Mouse (Mus musculus): ENCODE measurements around the gene Hic2.
"Not testable (repeated sequence)": the region's sequence is repeated elsewhere in the genome, so short reads cannot be mapped to it uniquely, and the experiment has no call there.

The Hic2 gene

DNA sequence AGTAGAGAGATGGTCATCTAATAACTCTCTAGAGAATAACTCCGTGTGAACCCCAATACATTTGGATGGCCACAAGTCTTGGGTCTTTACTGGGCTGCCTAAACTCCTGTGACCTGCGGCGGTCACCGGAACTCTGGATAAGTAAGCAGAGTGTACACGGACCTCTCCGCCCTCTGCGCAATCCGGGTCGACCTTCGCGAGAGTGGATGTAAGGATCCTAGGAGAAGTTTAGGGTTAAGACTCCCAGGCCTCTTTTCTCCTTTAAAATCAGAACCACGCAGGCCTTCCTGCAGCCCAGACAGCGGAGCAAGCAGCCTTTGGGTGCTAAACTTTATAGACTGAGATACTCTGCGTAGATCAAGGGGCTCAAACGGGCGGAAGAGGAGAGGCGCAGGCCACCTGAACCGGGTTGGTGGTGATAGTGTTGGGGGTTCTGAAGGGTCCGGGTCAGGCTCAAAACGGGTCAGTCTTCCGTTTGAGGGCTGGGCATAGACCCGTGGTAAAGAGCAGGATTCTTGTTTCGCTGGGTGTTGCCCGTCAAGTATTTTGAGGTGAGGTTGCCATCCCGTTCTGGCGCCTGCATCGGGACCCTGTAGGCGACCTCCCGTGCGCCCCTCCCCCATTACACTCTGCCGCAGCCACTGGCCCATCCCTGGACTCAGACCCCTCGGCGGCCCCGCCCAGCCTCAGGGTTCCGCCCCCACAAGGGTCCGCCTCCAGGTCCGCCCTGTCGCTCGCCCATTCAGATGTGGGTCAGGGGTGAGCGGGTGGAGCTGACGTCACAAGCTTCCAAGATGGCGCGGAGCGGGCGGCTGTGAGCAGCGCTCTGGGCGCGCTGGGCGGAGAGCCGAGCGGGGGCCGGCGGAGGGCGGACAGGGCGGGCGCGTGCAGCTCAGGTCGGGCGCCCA is at the start of gene Hic2:
TSS of gene Hic2 (plus strand) at position 779 of the 908 bp plus-strand sequence.
- peak; percentile 95 for DNase-seq (ENCODE audit: low spot score in 2 of 2)

- DNase-seq (ENCODE audit: low spot score in 2 of 2), result no peak
These were observed 47.9 kb upstream of the Hic2 start for GRCm38 (mm10) chr16:17185475-17185874.

- DNase-seq (ENCODE audit: low spot score in 2 of 2), result no peak
These were observed 39.5 kb upstream of the Hic2 start for GRCm38 (mm10) chr16:17193823-17194222.

DNA sequence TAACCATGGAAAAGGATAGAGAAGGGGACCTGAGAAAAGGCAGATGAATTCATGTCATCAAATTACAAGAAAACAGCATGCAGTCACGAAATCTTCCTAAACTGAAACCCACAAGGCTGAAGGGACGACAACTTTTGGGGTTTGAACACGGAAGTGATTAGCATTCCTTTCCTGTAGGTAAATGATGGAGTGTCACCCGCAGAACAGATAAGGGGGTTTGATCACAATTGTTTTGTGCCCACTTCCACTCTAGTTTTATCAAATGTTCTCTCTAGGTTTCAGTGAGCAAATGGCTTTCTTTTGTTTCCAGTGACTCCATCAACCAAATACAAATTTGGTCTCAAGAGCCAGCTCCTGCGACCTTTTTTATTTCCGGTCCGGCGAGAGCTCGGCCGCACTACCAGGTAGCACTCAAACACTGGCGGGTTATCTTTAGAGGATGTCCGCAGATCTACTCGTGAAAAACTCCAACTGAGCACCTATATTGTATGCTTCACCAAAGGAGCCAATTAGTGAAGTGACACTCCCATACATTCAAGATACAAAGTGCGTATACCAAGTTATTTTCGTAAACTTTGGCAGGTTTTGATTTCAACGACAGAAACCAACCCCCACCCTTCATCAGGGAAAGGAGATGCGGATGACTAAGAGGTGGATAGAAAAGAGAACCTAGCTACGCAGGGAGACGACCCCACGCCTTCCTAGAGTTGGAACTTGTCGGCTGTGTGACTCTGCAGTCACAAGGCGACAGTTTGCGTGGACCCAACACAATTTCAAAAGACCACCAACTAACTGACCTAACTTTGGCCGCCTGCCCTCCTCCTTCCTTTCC is 33.0 kb upstream of the Hic2 start:
- no peak for DNase-seq (ENCODE audit: low spot score in 2 of 2)

DNA sequence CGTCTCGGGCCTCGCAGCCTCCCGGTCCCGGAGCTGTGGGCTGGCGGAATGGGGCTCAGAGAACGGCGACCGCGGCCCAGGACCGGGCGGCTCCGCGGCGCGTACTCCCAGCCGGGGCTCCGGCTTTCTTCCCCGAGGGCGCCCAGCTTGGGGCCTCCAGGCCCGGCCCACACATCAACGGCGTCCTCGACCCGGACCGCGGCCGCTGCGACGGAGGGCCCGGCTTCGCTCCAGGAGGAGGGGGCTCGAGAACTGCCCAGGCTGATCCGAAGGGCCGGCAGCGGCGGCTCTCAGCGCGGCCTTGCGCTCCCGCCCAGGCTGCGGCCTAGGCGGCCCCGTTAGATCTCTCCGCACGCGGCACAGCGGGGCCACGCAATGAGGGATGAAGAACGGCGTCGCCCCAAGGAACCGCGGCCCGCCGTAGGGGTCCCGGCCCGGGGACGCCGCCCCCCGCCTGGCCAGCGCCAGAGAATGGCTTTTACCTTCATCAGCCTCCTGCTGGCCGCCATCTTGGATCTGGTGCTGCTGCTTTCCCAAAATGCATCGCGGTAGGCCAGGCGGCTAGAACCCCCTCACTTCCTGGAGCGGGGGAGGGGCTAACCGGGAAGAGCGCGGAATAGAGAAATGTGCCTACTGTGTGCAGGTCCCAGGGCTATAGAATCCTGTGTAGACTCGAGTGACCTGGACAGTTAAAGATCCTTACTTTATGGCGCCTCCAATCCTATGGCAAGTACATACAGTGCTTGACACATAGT is 32.2 kb upstream of the Hic2 start:
- DNase-seq (ENCODE audit: low spot score in 2 of 2), result peak; percentile 75 to 84

GRCm38 (mm10) chr16:17201977-17202376 is 31.4 kb upstream of the Hic2 start:
- DNase-seq (ENCODE audit: low spot score in 2 of 2), result no peak

DNA sequence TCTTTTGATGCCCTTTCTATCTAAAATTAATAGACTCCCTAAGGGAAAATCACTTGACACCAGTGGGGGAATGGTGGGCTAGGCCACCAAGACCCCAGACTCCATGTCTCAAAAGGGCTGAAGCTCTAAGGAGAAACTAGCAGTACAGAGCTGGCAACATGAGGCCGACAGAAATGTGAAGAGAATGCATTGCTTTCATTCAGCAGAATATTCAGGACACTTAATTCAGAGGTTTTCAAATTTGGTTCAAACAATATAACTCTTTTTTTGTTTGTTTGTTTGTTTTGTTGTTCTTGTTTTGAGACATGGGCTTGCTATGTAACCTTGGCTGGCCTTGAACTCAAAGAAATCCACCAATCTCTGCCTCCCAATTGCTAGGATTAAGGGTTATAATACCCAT is 30.8 kb upstream of the Hic2 start, which contains the start of gene Ube2l3:
TSS of gene Ube2l3 (minus strand) at position 101 of the 400 bp plus-strand sequence.
- DNase-seq (ENCODE audit: low spot score in 2 of 2), result no peak

GRCm38 (mm10) chr16:17204990-17205389 is 28.4 kb upstream of the Hic2 start:
- DNase-seq (ENCODE audit: low spot score in 2 of 2), result no peak

- peak; percentile 77 to 85 for DNase-seq (ENCODE audit: low spot score in 2 of 2)
These were observed 24.7 kb upstream of the Hic2 start, which contains the start of gene Rimbp3 for GRCm38 (mm10) chr16:17208389-17209361. Rimbp3 (plus strand) TSS chr16:17208603.

GRCm38 (mm10) chr16:17209404-17209960 is 23.9 kb upstream of the Hic2 start:
- peak; percentile 28 to 58 for DNase-seq (ENCODE audit: low spot score in 2 of 2)

GRCm38 (mm10) chr16:17209981-17210838 is 23.2 kb upstream of the Hic2 start:
- DNase-seq (ENCODE audit: low spot score in 2 of 2), result peak; percentile 83 to 92

DNA sequence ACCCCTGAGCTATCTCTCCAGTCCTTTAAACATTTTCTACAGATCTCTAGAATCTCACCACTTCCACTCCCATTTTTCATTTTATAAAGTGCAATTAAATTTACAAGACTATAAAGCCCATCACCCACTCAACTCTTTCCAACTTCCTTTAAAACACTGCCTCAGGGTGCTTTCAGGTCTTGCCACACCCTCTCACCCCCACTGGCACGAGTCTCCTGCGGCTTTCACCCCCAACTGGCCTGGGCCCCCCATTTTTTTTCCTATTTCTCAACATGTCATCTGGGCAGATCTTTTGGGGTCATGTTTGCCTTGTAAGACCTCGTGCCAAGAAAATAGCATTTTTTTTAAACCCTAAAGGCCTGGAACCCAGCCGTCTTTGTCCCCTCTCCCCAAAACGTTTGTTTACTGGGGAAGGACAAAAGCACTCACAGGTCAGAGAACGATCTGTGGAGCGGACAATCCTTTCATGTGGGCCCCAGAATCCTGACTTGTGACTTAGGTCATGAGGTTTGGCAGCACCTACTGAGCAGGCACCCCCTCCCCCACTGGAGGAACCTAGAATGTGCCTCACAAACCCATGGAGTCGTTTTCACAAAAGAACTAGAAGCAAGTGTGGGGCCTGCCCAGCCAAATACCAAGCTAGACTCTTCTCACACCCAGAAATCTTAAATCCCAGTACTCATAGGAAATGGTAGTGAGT is 16.3 kb upstream of the Hic2 start:
- DNase-seq (ENCODE audit: low spot score in 2 of 2), result no peak

- DNase-seq (ENCODE audit: low spot score in 2 of 2), result no peak
These were observed 13.1 kb upstream of the Hic2 start for GRCm38 (mm10) chr16:17220127-17220733.

DNA sequence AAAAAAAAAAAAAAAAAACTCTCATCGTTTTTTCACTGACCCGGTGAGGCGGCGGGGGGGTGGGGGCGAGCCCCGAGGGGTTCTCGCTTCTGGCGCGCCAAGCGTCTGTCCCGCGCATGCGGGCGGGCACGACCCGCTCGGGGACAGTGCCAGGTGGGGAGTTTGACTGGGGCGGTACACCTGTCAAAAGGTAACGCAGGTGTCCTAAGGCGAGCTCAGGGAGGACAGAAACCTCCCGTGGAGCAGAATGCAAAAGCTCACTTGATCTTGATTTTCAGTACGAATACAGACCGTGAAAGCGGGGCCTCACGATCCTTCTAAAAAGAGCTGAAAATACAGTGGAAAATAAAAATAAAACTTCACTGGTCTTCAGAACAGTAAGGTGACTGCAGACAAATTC is 11.2 kb upstream of the Hic2 start:
- peak; percentile 94 to 100 for DNase-seq (ENCODE audit: low spot score in 2 of 2)

DNA sequence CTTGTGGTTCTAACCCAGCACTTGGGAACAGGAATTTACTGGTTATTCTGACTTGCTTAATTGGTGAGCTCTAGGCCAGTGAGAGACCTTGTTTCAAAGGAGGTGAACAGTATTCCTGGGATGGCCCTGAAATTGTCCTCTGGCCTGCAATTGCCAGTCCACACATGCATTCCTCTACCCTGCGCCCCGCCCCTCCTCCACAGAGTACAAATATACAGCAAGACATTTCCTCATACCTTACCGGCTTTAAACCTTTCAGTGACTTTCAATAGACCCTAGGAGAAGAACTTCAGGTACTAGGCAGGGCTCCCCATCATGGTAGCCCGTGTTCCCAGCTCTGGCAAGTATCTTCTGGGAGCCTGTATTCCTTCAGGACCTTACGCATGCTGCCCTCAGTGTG is 7.8 kb upstream of the Hic2 start:
- no peak for DNase-seq (ENCODE audit: low spot score in 2 of 2)

DNA sequence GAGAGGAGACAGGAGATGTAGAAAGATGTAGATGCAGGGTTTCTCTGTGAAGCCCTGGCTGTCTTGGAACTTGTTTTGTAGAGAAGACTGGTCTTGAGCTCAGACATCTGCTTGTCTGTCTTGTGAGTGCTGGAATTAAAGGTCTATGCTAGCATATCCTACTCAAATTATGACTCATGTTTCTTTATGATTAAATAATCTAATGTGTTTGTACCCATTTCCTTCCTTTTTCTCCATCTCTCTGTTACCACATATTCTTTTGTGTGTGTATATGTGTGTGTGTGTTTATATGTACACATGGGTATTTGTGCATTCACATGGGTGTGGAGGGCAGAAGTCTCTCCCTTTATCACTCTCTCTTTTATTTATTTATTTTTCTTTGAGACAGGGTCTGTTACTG is 6.9 kb upstream of the Hic2 start:
- no peak for DNase-seq (ENCODE audit: low spot score in 2 of 2)

DNA sequence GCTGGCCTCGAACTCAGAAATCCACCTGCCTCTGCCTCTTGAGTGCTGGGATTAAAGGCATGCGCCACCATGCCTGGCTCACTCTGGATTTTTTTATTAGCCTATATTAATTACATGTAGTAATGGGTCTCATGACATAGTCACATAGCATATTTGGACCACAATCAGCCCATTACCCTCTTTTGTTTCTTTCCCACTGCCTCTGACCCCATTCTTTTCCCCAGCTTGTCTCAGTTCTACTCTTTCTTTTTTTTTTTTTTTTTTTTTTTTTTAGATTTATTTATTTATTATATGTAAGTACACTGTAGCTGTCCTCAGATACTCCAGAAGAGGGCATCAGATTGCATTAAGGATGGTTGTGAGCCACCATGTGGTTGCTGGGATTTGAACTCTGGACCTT is 1.8 kb upstream of the Hic2 start:
- not testable (repeated sequence) for DNase-seq (ENCODE audit: low spot score in 2 of 2)
